Mouse (Mus musculus) lung, adult 2 months (tissue): ENCODE data around the gene Tll2. TPM values are rescaled to one million over a fixed set of nuclear protein-coding genes. Genes with fewer than 3 reads are reported as not detected.

Experiments used
- DNase-seq: peaks from one replicate; pipeline ENCODE4 v3.0.0; 2022
- H3K4me1 ChIP-seq: fragments of 200-500 bp; 2 replicates; pipeline ENCODE4 v1.6.1; 2011; ENCODE audit warnings: low read length; ENCODE audit not compliant: control insufficient read depth, insufficient read depth
- H3K4me3 ChIP-seq: fragments of 200-500 bp; replicated peaks from 2 replicates; pipeline ENCODE3; 2011; ENCODE audit warnings: low read depth, mild to moderate bottlenecking, control low read depth, low read length; ENCODE audit errors: extremely low read depth
- CTCF ChIP-seq: fragments of 200-500 bp; IDR thresholded peaks from 2 replicates; pipeline ENCODE4 v1.5.1; 2011; ENCODE audit warnings: mild to moderate bottlenecking, low read length, control low read depth; ENCODE audit not compliant: insufficient read depth
- POLR2A ChIP-seq: fragments of 200-500 bp; IDR thresholded peaks from 2 replicates; pipeline ENCODE4 v1.6.1; 2011; ENCODE audit warnings: low read depth, mild to moderate bottlenecking, control low read depth, low read length, borderline replicate concordance; ENCODE audit errors: extremely low read depth
- WGBS: fragments of 180-500 bp; shearing (Covaris S2); methylation state at CpG from one replicate; pipeline ENCODE4 v1.1.7; 2018; 5-methylcytosine and 5-hydroxymethylcytosine counted together
- polyA plus RNA-seq: library from polyadenylated mRNA; depleted of rRNA; stranded (reverse); fragments of >200 nt; gene quantifications from 2 replicates; pipeline ENCODE4 v1.2.3, GENCODE M21; 2012

Gene Tll2
- polyA plus RNA-seq, 1 experiment, result 0.21 TPM

DNA sequence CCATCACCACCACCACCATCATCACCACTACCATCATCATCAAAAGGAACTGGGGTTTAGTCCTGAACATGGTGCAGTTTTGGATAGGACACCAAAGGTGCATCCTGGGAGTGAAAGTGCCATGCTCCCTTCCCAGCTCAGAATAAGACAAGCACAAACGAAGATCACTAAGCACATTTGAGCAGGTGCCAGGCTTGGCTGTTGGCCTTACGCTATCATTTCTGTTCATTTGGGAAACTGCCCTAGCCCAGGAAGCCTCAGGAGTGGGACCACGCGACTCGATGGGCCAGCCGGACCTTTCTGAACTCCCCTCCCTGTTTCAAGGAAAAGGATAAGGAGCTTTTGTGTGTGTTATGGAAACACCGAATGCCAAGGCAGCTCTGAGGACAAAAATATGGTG lies 98.0 kb downstream of the Tll2 start:
- Histone ChIP-seq H3K4me1 (no peaks in the 10 kb centered on the region), H3K4me3 (no peak overlapping the region)
- TF ChIP-seq CTCF, result no peak
- no peak for TF ChIP-seq POLR2A
- 71% methylated on average over 7 of the region's 7 CpGs for WGBS
- DNase-seq, result no peak

DNA sequence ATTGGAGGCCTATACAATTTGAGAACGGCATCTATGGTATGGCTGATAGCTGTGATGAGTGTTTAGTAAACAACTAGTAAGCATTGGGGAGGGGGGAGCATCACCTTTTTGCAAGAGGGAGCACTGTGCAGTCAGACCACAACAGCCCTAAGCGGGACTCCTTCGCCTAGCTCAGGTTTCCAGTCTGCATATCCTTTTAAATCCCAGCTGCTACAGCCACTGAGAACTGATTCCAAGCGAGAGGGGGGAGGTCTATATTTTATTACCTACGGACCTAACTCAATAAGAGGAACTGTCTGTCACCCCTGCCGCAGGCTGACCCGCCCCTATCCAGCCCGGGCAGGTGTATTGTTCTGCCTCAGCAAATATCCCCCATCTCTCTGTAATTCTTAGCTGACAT lies 99.1 kb downstream of the Tll2 start:
- TF ChIP-seq POLR2A, result no peak
- DNase-seq, result no peak
- Histone ChIP-seq H3K4me3 (no peak overlapping the region), H3K4me1 (no peaks in the 10 kb centered on the region)
- WGBS, result 68% methylated on average over 8 of the region's 8 CpGs

DNA sequence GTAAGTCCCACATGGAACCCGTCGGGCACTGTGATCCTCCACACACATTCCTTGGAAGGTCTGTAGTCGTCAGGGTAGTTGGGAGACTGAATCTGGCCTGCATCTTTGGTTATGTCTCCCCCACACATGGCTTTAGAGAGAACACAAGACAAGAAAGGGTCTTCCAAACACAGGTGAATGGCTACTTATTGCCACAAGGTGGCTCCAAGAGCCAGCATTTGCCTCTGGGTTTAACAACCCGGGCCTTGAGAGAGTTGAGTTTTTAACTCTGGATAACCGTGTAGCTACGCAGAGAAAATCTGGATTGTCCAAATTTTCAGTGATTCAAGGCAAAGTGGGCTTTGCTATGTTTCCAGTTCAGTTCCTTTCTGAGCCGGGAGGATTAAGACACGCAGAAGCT lies 101.7 kb downstream of the Tll2 start:
- no peak for DNase-seq
- TF ChIP-seq CTCF, result 0 out of 2 replicates have a peak, but pooled peaks have one; percentile 1
- no peak for TF ChIP-seq POLR2A
- no peaks in the 10 kb centered on the region for H3K4me1 ChIP-seq
- no peak overlapping the region for H3K4me3 ChIP-seq
- WGBS, result 49% methylated on average over 8 of the region's 8 CpGs

DNA sequence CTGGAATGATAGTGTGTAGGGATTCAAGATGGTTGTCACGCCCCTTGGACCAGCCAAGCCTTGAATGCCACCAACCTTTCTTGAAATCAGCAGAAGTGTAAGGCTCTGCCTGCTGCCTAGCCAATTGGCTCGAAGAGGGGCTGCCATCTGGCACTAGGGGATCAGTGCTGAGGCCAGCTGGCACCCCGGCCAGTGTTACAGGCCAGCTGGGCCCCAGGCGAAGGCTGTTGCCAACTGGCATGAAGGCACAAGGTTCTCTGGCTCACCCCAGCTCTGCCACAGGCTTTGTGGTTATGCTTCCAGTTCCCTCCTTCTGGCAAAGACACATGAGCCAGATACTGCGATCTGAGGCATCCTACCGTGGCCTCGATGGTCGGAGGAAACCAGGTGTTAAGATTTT lies 105.2 kb downstream of the Tll2 start:
- TF ChIP-seq POLR2A, result no peak
- TF ChIP-seq CTCF, result no peak
- DNase-seq, result no peak
- 65% methylated on average over 8 of the region's 8 CpGs for WGBS
- Histone ChIP-seq H3K4me3 (no peak overlapping the region), H3K4me1 (no peaks in the 10 kb centered on the region)

DNA sequence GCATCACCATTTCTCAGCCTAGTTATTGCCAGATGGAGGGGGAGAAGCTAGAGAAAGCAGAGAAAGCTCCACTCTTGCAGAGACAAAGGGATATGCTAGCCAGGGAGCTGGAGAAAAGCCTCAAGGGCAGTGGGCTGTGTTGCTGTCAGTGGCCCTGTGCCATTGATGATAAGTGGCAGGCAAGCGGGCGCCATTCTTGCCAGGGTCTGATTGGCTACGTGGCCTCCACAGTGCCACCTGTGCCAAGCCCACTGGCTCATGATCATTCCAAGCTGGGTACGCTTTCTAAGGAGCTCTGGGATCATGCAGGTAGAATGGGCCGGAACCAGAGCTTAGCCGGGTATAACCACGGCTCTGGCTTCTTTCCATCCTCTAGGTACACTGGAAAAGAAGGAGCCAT lies 105.8 kb downstream of the Tll2 start:
- H3K4me1 ChIP-seq, result no peaks in the 10 kb centered on the region
- TF ChIP-seq POLR2A (no peak), CTCF (no peak)
- no peak for DNase-seq
- no peak overlapping the region for H3K4me3 ChIP-seq
- 90% methylated on average over 7 of the region's 7 CpGs for WGBS

DNA sequence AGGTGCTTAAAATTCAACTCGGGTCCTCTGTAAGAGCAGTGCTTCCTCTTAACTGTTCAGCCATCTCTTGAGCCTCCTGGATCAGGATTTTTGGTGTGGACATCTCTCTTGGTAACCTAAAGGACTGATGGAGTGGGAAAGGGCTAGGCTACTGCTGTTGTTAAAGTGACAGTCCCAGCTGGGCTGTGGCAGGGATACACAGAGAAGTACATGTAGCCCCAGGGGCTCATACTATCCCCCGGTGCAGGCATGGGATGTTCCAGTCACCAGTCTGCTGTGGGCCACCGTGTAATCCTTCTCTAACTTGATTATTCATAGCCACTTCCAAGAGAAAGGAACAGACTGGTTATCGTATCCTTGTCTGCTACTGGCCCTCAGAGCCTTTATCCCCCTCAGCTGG lies 109.6 kb downstream of the Tll2 start:
- Histone ChIP-seq H3K4me1 (no peaks in the 10 kb centered on the region), H3K4me3 (no peak overlapping the region)
- no peak for TF ChIP-seq POLR2A
- no peak for TF ChIP-seq CTCF
- no peak for DNase-seq
- 67% methylated on average over 4 of the region's 4 CpGs for WGBS

DNA sequence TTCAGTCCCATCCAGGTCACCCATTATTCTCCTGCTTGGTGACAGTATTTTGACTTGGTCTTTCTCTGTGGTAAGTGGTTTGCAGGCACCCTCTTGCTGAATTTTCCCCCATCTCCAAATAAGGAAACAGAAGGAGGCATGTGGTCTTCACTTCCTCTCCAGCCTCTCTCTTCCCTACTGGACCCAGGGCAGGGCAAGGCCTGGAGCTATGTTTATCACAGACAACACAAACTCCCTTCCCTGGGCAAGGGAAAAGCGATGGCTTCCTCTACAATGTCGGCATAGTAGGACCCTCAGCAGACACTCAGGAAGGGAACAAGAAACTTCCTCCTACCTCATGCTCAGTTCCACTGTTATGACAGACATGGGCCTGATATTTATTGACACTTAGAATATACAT lies 114.7 kb downstream of the Tll2 start:
- TF ChIP-seq CTCF (no peak), POLR2A (no peak)
- Histone ChIP-seq H3K4me3 (no peak overlapping the region), H3K4me1 (no peaks in the 10 kb centered on the region)
- no peak for DNase-seq
- 41% methylated on average over 2 of the region's 2 CpGs for WGBS

DNA sequence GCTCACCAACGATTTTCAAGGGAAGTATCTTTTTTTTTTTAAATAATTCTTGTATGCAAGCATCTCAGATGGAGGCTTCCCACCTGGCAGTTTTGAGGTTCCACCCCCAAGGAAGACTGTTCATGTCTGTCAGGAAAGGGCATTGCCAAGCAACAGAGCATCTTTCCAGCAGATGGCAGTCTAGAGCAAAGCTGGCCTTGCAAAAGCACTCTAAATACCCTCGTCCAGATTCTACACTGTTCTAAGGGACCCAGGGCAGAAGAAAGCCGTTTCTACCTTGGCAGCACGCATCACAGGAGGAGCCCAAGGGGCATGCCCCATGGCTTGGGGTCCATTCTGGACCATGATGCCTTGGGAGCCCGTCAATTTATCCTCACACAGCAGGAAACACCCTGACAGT lies 116.8 kb downstream of the Tll2 start:
- Histone ChIP-seq H3K4me1 (no peaks in the 10 kb centered on the region), H3K4me3 (no peak overlapping the region)
- 9% methylated on average over 5 of the region's 5 CpGs for WGBS
- peak; percentile 29 for DNase-seq
- TF ChIP-seq POLR2A (no peak), CTCF (peak; percentile 69)

DNA sequence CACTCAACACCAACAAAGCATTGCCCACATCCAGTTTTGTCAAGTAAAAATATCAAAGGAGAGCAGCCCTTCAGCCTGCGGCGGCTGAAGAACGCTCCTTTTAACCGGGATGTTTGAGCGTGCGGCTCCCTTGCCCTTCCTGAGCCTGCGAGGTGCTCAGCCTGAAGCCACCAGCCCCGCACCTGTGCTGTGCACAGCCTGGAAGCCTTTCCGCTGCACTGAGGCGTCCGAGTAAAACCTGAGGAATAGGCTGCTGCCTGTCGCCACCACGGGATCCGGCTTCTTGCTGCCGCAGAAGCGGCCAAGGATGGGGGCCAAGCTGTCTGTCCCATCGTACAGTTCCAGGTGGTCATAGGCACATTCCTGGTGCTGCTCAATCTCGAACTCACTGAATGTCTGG lies 118.1 kb downstream of the Tll2 start:
- Histone ChIP-seq H3K4me3 (no peak overlapping the region), H3K4me1 (no peaks in the 10 kb centered on the region)
- 35% methylated on average over 18 of the region's 18 CpGs for WGBS
- no peak for DNase-seq
- TF ChIP-seq CTCF (no peak), POLR2A (no peak)

DNA sequence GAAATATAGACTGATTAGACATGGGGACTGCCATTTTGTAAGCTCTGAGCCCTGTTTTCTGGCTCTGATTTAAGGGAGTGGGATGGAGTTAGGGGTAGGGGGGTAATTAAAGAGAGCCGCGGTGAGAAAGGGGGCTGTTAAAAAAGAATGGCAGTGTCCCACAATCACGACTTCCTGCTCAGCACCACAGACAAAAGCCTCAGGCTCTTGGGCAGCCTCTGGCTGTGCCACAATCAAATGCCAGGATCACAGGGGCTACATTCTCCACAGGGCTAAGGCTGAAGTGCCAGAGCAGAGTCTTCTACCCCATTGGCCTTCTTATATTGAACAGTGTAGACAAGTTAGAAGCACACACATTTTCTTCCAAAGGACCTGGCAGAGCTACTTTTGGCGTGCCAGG lies 118.7 kb downstream of the Tll2 start:
- H3K4me1 ChIP-seq, result no peaks in the 10 kb centered on the region
- H3K4me3 ChIP-seq, result no peak overlapping the region
- WGBS, result 56% methylated on average over 4 of the region's 4 CpGs
- TF ChIP-seq POLR2A (no peak), CTCF (no peak)
- DNase-seq, result no peak

DNA sequence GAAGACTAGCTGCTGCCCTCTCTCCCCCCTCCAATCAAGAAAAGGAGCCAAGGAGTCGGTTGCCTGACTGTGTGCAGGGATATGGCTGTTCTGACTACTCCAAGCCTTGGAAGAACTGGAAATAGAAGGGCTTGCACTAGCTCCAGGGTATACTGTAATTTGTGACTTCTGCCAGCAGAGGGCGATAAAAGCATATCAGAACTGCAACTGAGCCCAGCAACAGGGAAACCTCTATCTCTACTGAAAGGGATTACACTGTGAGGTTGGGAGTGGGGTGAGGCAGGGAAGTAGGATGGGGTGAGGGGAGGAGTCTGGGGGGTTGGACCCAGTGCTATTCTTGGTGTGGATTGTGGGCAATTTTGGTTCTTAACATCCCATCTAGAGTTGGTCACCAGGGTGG lies 119.9 kb downstream of the Tll2 start:
- H3K4me1 ChIP-seq, result no peaks in the 10 kb centered on the region
- TF ChIP-seq CTCF (peak; percentile 29; the same call in 1 of the 2 replicates), POLR2A (no peak)
- peak; percentile 45 for DNase-seq
- no peak overlapping the region for H3K4me3 ChIP-seq
- 2% methylated on average over 2 of the region's 2 CpGs for WGBS
